Mouse (Mus musculus) MEL-GATA-1-ER (cell line): Measurements from ENCODE around the gene Nek2.

Experiments used
- DNase-seq: peaks from one replicate; pipeline ENCODE4 v3.0.0-alpha.2; 2012; ENCODE audit warnings: low read depth; ENCODE audit errors: extremely low read depth

The Nek2 gene

DNA sequence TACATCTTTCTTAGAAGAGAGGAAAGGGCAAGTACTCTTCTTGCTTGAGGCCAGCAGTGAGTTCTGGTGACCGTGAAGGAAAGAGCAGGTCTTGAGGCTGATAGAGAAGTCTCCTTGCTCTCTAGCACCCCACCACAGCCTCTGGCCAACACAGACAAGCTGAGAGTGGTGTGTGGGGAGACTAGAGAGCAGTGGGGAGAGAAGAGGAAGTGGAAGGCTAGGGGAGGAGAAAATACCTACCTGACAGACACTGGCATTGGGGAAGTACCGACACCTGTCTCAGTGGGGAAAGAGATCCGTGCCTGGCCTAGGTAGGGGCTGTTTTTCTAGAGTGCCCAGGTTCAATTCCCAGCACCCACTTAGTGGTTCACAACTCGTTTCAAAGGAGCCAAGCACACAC, 7.0 kb upstream of the Nek2 start:
- no peak for DNase-seq

DNA sequence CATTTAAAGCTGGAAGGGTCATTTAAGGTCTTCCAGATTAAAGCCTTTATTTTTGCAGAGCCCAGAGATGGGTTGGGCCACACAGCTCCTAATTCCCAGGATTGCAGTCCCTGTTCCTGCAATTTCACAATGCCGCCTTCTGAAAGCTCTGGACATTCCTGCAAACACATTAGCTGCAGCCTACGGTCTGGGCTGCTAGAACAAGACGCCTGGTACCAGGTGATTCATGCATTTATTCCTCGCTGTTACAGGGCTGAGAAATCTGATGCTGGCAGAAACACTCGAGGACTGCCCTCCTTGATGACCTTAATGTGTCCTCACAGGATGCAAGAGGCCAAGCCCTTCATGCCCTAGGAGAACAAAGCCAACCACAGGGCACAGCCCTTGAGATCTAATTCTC, 6.3 kb upstream of the Nek2 start:
- no peak for DNase-seq

DNA sequence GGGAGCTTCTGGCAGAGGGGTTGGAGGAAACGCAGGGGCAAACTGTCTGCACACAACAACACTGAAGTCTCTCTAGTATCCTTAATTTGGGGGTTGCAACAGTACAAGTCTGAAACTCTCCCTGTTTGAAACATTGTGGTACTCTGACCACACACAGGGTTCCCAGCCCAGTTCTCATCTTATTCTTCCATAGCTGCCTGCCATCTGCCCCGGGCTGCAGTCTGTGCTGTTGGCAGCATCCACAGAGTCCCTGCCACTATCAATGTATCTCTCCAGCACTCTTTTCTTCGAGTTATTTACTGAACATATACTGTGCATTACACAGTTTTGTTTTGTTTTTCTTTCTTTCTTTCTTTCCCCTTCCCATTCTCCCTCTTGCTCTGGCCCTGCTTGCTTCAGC, 4.6 kb upstream of the Nek2 start:
- no peak for DNase-seq

DNA sequence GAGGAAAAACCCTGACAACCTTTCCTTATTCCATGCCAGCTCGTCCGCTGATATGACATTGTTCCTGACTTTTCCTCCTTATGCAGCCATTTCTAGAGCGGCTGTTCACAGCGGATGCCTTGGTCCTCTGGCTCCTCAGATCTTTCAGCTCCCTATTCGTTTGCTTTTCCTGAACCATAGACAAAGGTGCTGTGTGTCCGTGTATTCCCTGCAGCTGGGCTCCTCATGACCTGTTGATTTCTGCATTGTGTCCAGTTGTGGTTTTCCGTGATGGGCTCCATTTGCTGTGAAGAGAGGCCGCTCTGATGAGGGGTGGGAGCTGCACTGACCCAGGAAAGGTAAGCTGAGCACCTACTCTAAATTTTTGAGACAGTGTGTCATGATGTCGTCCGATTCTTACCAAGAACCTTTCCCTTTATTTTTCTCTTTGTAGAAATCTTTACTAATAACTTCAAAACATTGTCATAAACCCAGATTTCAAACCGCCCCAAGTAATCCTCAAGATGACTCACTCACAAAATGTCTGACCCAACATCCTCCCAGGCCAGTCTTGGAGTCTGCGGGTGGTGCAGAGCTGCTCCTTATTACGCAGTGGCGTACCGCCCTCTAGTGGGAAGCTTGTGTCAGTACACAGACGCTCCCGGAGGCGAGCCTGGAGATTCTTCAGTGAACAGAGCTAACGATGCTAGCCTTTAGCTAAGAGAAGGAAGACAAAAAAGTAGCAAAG, 3.7 kb upstream of the Nek2 start:
- peak; percentile 58 for DNase-seq

DNA sequence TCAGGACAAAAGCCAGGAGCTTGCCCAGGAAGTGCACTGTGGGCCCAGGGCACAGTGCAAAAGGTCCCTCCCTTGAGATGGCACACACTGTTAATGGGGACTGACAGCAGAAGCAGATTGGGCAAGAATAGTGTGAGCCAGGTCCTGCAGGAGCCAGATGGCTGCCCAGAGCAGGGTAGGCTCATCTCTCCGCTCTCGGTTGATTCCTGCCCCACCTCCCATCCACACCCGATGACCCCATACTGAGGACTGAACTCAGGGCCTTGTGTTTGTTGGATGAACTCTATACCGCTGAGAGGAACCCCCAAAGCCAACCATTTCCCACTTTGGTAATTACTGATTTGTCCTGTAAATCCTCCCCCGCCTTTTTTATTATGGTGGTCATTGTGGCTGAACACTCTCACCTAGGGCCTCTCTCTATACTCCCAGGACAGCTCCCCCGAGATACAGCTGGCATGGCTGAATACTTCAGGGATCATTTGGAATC, 3.1 kb upstream of the Nek2 start:
- DNase-seq, result no peak

DNA sequence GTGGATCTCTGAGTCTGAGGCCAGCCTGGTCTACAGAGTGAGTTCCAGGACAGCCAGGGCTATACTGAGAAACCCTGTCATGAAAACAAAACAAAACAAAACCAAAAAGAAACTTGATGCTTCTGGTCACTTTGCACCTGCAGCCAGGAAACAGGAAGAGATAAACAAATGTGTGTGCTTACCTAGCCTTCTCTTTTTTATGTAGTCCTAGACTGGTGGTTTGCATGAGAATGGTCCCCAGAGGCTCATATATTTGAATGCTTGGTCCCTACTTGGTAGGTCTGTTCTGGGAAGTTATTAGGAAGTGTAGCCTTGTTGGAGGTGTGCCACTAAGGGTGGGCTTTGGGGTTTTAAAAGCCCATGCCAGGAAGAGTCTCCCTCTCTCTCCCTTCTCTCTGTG, 2.2 kb upstream of the Nek2 start:
- no peak for DNase-seq

DNA sequence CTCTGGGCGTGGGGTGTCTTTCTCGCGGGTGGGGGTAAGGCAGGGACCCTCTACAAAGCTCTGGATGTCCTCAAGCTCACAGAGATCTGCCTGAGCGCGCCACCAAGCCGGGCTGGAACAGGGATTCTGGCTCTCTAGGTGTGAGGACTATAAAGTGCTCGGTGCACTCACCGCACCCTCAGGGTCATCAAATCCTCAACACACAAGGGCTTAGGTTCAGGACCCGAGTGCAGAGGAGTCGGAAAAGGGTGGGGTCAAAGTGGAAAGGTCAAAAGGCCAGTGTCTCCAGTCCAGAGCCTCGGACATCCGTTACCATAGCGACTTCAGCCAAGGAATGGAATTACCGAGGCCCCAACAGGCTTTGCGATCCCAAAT, 306 bp upstream of the Nek2 start:
- DNase-seq, result no peak

DNA sequence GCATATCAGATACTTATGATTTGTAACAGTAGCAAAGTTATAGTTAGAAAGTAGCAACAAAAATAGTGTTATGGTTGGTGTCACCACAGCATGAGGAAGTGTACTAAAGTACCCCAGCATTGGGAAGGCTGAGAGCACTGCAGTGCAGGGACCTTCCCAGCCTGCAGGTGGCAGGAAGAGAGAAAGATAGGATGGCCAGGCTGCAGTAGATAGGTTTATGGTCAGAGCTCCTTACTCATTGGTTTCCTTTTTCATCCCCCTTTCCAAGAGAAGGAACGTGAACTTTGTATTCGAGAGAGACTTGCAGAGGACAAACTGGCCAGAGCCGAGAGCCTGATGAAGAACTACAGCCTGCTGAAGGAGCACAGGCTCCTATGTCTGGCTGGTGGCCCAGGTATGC, 7.9 kb downstream of the Nek2 start:
- DNase-seq, result no peak

DNA sequence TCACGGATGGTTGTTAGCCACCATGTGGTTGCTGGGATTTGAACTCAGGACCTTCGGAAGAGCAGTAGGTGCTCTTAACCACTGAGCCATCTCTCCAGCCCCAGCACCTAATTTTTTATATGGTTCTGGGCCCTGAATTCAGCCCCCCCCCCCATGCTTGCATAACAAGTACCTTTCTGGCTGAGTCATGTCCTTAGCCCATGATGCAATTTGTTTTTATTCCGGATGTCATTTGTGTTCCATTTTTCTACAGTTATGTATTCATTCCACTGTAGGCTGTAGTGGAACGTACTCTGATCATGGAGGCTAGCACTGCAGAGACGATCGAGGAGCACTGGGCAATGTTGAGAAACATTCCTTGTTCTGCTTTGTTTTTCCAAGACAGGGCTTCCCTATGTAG, 12.2 kb downstream of the Nek2 start:
- DNase-seq, result no peak

DNA sequence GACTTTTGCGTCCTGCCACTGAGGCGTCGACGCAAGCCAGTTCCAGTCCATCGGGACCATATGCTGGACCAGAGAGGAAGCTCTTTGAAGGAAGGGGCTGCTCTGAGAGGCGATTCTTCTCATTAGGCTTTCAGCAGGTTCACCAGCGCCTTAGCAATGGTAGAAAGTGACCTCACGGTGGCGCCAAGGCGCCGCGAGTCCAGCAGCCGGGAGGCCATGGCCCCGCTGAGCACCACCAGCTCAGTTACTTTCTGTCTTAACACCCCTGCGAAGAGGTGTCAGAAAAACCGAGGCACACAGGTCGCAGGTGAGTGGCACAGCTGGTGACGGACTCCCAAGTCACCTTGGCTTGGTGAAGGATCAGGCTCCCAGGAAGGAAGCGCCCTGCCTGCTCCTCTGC, 13.6 kb downstream of the Nek2 start:
- peak; percentile 62 for DNase-seq

DNA sequence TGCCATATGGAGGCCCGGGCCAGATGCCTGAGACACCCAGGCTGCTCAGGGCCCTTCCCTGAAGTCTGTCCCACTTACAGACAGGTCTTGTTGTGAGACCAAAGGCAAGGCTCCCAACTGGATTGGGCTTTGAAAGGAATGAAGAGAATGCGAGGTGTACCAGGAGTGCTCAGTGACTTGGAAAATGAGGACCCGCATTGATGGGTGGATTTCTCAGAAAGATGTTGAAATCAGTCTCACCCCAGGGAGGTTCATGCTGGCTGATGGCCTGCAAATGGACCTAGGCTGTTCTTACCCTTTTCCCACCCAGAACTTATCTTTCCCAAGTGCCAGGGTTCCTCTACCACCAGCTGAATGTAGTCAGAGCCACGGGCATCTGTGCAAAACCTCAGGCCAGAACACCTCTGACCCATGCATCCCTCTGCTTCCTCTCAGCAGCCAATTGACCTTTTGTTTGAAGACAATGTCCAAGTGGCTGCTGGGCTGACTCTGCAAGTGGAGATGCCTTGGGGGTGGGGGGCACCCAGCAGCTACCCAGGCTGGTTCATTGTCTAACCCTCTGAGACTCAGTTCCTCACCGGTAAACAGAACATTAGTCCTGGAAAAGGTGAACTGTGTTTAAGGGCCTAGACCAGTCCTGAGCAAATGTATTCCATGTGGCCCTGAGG, 15.2 kb downstream of the Nek2 start:
- DNase-seq, result no peak

DNA sequence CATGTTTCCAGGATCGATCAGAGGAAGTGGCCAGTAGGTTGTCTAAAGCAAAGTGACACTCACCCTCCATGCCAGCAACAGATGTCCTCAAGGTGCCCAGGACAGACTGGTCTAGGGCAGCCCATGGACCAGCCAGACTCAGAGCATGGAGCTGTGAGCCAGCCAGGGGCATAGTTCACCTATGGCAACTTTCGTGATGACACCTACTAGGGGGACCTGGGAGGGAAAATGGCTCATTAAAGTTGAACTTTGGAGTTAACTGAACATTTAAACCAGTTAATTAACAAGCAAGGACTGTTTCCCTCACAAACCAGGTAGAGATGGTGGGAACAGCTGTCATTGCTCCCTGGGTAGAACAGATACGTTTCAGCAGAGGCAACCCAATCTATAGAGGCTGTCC, 16.4 kb downstream of the Nek2 start:
- DNase-seq, result no peak

DNA sequence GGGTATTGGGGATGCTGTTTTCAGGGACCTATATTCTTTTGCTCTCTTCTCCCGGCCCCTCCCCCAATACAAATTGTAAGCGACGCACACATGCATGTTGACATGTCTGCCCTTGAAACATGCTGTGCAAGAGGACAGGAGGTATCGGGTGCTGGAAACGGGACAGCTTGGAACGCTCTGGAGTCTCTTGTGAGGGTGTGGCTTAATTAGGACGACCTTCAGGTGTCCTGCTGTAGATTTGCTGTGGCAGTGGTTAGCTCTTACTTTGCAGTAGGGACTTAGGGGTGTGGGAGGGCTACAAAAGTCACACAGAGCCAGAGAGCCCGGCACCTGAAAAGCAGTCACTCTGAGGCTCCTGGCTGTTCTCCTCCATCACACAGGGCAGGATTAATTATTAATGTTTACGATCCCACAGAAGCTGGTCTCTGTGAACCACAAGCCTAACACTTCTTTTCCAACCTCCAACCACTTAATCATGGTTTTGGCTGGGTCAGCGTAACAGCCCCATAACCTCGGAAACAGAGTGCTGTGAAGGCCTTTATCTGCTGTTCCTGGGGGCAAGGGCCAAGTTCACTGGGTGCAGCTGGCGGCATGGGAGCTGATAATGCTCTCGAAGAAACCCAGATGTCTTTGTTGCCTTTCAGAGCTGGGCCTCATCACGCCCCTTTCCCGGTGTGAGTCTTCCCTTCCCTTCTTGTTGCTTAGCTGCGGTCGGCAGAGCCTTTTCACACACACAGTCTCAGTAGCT, 17.9 kb downstream of the Nek2 start:
- DNase-seq, result no peak

DNA sequence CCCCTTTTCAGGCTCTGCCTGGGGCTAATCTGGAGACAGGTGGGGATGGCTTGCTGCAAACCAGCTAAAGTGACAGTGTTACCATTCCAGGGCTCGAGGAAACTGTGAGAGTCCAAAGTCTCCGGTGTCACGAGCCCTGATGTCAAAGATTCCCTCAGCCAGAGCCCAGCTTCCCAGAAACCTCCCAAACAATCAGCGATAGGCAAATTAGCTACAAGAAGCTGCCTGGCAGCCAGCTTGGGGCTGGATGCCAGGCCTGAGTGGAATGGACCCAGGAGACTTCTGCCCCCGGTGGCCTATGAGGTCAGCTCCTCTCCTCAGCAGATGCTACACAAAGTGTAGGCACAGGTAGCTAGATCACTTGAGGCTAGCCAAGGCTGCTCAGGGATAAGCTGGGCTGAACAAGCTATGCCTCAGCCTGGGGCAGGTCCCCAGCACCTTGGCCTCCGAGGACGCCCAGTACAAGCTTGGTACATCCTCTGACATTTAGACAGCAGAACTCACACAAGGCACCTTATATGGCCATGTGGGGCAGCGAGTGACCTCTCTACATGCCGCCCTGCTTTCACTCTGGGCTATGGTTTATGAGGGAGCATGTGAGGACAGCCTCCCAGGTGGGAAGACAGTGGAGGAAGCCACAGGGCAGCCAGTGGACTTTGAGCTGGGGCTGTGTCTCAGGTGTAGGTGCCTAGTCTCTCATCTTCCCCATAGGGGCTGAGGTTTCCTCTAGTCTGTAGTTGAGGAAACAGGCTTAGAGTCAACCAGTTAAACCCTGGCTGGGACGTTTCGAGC, 19.7 kb downstream of the Nek2 start:
- DNase-seq, result no peak

DNA sequence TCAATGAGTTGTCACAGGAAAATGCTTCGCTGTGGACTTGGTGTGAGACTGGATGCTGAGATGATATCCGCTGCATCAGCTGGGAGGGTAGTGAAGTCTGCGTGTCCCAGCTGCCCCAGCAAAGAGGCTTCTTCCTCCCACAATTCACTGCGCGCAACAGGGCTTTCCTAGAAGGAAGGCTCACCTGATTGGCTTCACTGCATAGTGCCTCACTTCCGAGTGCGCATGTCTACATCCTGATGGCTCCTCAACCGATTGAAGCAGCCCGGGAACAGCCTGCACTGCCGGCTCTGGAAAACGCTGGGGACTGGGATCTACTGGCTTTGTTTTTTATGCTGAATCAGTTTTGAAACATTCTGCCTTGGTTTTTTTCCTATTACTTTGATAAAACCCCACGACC, 21.0 kb downstream of the Nek2 start:
- no peak for DNase-seq

DNA sequence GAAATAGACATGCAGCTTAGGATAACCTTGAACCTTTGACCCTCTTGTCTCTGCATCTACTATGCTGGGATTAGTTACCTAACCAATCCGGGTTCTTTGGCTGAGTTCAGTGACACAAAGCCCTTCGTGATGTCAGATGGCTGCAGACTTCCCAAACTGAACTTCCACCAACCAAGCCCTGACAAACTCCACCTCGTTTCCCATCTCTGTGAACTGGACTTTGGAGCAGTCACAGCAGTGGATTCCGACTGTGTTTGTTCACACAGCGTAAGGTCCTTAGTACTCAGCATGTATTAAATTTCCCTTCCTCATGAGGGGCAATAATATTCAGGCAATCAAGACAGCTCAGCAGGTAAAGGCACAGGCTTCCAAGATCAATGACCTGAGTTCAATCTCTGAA, 25.4 kb downstream of the Nek2 start:
- no peak for DNase-seq

DNA sequence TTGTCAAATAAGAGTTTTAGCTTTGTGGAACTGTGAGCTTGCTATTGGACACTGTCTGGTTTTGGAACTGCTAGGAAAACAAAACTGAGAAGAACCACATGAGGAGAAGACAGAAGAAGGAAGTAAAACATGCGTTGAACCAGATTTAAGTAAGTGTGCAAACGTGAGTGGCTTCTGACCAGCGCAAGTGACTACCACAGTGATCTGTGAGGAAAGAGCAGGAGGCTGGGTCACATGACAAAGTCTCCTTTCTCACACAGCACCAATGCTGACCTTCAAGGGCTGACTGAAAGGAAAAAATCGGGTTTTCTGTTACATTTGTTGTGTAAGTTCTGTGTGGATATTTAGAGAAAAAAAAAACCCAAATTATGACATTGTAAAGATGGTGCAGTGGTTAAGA, 28.3 kb downstream of the Nek2 start:
- no peak for DNase-seq

DNA sequence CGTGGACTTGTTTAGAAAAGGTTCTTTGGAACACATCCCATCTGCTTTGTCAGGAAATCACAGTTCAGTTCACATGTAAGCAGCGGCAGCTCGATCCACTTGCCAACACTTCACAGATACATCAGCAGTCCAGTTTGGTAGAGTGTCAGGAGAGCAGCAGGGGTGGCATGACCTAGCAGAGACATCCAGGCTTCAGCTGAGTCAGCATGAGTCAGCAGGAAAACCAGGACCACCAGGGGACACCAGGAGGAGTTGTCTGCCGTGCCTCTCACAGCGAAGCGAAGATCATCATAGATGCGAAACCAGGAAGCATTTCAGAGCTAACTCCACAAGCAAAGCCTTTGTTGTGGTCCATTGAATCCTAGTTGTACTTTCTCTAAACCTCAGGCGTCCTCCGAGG, 32.2 kb downstream of the Nek2 start:
- no peak for DNase-seq

DNA sequence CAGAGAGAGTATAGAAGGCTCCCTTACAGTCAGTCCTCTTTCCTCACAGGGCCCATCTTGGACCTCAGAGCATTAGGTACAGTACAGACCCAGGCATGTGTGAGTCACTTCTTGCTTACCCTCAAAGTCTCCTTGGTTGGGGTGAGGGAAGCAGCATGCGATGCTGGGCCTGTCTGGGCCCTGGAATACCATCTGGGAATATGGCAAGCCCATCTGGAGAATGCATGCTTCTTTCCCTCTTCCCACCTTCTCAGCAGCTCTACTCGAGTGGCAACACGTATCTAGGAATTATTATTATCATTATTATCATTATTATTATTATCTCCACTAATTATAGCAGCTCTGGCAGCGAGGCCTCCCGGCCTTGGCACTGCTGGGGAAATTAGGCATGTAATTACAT, 33.5 kb downstream of the Nek2 start:
- no peak for DNase-seq

DNA sequence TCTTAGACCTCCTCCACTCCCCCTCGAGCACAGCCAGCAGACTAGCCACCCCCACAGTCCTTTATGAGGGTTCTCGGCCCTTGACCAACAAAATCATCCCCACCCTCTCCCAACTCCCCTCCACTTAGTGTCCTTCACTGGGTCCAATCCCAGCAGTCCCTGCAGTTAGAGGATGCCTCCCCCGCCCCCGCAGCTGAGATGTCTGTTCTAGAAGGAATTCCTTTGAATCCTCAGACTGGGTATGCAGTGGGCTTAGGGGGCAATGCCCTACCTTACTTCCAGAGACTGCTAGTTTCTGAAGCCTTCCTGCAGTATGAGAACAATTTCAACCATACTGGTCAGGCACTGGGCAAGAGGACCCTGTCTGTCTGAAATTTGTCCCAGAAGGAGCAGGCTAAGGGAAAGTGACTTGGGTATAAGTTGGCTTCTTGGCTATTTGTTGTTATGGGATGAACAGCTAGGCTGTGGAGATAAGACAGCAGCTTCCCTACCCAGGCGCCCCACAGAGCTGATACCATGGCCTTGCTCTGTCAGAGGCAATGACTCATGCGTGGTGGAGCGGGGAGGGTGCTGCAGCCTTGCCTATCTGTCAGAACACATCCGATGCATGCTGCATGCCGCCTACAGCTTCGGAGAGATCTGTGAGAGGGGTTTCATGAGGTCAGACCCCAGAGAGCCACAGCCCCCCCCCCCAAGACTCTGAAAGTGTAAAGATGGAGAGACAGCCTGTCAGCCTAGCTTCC, 34.1 kb downstream of the Nek2 start:
- DNase-seq, result peak; percentile 96
